Mouse (Mus musculus): Measurements from ENCODE around the gene Wdr75. TPM values are rescaled to one million over a fixed set of nuclear protein-coding genes. Genes with fewer than 3 reads are reported as not detected.

Gene Wdr75
- total and polyA plus RNA-seq, 2 experiments = 18.0 to 19.3 TPM

- 80% methylated on average over 1 of the region's 1 CpGs for WGBS
Measured at GRCm38 (mm10) chr1:45845466-45845865, 50.5 kb downstream of the Wdr75 start.

GRCm38 (mm10) chr1:45858038-45858437 is 63.1 kb downstream of the Wdr75 start:
- peak; percentile 49 for DNase-seq (ENCODE audit: extremely low read depth, low read depth, low spot score)
- Histone ChIP-seq H3K9ac (ENCODE audit: low read depth, low read length) (no peak overlapping the region), H3K79me2 (ENCODE audit: control insufficient read depth, insufficient read depth, low read length) (no peaks in the 10 kb centered on the region), H3K27ac (replicated peaks; ENCODE audit: insufficient read depth, low read depth, low read length) (no peak overlapping the region), H3K27me3 (ENCODE audit: control insufficient read depth, insufficient read depth, low read length) (no peaks in the 10 kb centered on the region), H3K4me3 (ENCODE audit: insufficient read depth, low read depth, low read length) (no peak overlapping the region), H3K36me3 (ENCODE audit: control insufficient read depth, insufficient read depth, low read length) (no peaks in the 10 kb centered on the region), H3K4me1 (ENCODE audit: control insufficient read depth, insufficient read depth, low read length) (peaks cover 14% of the 10 kb centered on the region)
- WGBS = 71% methylated on average over 1 of the region's 1 CpGs
- TF ChIP-seq CTCF (IDR thresholded peaks at IDR 0.05; ENCODE audit: low read depth, low read length) (no peak), POLR2A (IDR thresholded peaks at IDR 0.05; ENCODE audit: extremely low read depth, insufficient read depth, low read length) (no peak)

More at GRCm38 (mm10) chr1:45845466-45845865, 50.5 kb downstream of the Wdr75 start:
- H3K27ac ChIP-seq (replicated peaks; ENCODE audit: insufficient read depth, low read depth, low read length) = no peak overlapping the region
- H3K4me1 ChIP-seq (ENCODE audit: control insufficient read depth, insufficient read depth, low read length) = peaks cover 3% of the 10 kb centered on the region; the same call in 1 of the 2 replicates
- no peak for TF ChIP-seq POLR2A (IDR thresholded peaks at IDR 0.05; ENCODE audit: extremely low read depth, insufficient read depth, low read length)
- no peak for TF ChIP-seq CTCF (IDR thresholded peaks at IDR 0.05; ENCODE audit: low read depth, low read length)
- H3K4me3 ChIP-seq (ENCODE audit: insufficient read depth, low read depth, low read length) = no peak overlapping the region
- H3K79me2 ChIP-seq (ENCODE audit: control insufficient read depth, insufficient read depth, low read length) = no peaks in the 10 kb centered on the region
- H3K9ac ChIP-seq (ENCODE audit: low read depth, low read length) = no peak overlapping the region
- H3K36me3 ChIP-seq (ENCODE audit: control insufficient read depth, insufficient read depth, low read length) = no peaks in the 10 kb centered on the region
- H3K27me3 ChIP-seq (ENCODE audit: control insufficient read depth, insufficient read depth, low read length) = no peaks in the 10 kb centered on the region
- DNase-seq (ENCODE audit: extremely low read depth, low read depth, low spot score) = no peak

DNA sequence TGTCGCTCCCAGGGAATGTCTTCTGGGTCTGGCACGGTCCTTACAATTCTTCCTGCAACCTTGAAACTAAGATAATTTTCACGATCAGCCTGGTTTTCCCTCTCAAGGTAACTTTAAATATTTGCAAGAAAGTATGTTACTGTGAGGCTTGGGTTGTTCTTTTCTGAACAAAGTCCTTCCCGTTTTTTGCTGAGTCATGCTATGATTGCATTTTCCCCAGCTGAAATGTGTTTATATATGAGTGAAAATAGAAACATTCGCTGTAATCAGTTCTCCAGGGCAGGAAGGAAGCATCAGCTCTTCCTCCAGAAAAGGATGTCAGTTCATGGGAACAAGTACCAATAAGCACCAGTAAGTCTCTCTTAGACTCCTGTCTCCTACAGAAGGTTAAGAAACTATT is 65.4 kb downstream of the Wdr75 start:
- H3K9ac ChIP-seq (ENCODE audit: low read depth, low read length) = 0 out of 2 replicates have a peak overlapping the region, but pooled peaks have one; percentile 35
- H3K27ac ChIP-seq (replicated peaks; ENCODE audit: insufficient read depth, low read depth, low read length) = peak overlapping the region; percentile 62
- no peak overlapping the region for H3K4me3 ChIP-seq (ENCODE audit: insufficient read depth, low read depth, low read length)
- H3K27me3 ChIP-seq (ENCODE audit: control insufficient read depth, insufficient read depth, low read length) = no peaks in the 10 kb centered on the region
- H3K4me1 ChIP-seq (ENCODE audit: control insufficient read depth, insufficient read depth, low read length) = peaks cover 17% of the 10 kb centered on the region
- no peaks in the 10 kb centered on the region for H3K36me3 ChIP-seq (ENCODE audit: control insufficient read depth, insufficient read depth, low read length)
- TF ChIP-seq CTCF (IDR thresholded peaks at IDR 0.05; ENCODE audit: low read depth, low read length) (no peak), POLR2A (IDR thresholded peaks at IDR 0.05; ENCODE audit: extremely low read depth, insufficient read depth, low read length) (no peak)
- peak; percentile 84 for DNase-seq (ENCODE audit: extremely low read depth, low read depth, low spot score)
- H3K79me2 ChIP-seq (ENCODE audit: control insufficient read depth, insufficient read depth, low read length) = no peaks in the 10 kb centered on the region
- 8% methylated on average over 5 of the region's 5 CpGs for WGBS

GRCm38 (mm10) chr1:45861162-45861561 is 66.2 kb downstream of the Wdr75 start:
- Histone ChIP-seq H3K4me1 (ENCODE audit: control insufficient read depth, insufficient read depth, low read length) (peaks cover 18% of the 10 kb centered on the region), H3K27me3 (ENCODE audit: control insufficient read depth, insufficient read depth, low read length) (no peaks in the 10 kb centered on the region), H3K4me3 (ENCODE audit: insufficient read depth, low read depth, low read length) (no peak overlapping the region), H3K27ac (replicated peaks; ENCODE audit: insufficient read depth, low read depth, low read length) (no peak overlapping the region), H3K36me3 (ENCODE audit: control insufficient read depth, insufficient read depth, low read length) (no peaks in the 10 kb centered on the region), H3K79me2 (ENCODE audit: control insufficient read depth, insufficient read depth, low read length) (no peaks in the 10 kb centered on the region), H3K9ac (ENCODE audit: low read depth, low read length) (no peak overlapping the region)
- DNase-seq (ENCODE audit: extremely low read depth, low read depth, low spot score) = no peak
- TF ChIP-seq POLR2A (IDR thresholded peaks at IDR 0.05; ENCODE audit: extremely low read depth, insufficient read depth, low read length) (no peak), CTCF (IDR thresholded peaks at IDR 0.05; ENCODE audit: low read depth, low read length) (no peak)

DNA sequence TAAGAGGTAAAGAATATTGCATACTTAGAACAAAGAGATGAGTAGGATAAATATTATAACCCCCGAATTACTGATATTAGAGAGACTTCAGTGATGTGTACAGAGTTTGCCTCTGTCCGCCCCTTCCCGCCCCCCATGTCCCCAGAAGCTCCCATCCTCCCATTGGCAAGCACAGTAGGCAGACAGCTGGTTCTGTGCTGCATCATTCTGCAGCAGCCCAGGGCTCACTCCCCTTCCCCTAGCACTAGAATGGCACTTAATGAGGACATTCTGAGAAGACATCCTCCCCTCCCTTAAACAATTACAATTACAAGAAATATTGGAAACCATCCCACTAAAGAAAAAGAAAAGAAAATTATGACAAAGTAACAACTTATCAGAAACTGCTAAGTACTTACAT is 68.7 kb downstream of the Wdr75 start:
- H3K36me3 ChIP-seq (ENCODE audit: control insufficient read depth, insufficient read depth, low read length) = no peaks in the 10 kb centered on the region
- H3K27ac ChIP-seq (replicated peaks; ENCODE audit: insufficient read depth, low read depth, low read length) = no peak overlapping the region
- DNase-seq (ENCODE audit: extremely low read depth, low read depth, low spot score) = no peak
- H3K4me3 ChIP-seq (ENCODE audit: insufficient read depth, low read depth, low read length) = no peak overlapping the region
- H3K79me2 ChIP-seq (ENCODE audit: control insufficient read depth, insufficient read depth, low read length) = no peaks in the 10 kb centered on the region
- peaks cover 18% of the 10 kb centered on the region for H3K4me1 ChIP-seq (ENCODE audit: control insufficient read depth, insufficient read depth, low read length)
- H3K9ac ChIP-seq (ENCODE audit: low read depth, low read length) = no peak overlapping the region
- no peaks in the 10 kb centered on the region for H3K27me3 ChIP-seq (ENCODE audit: control insufficient read depth, insufficient read depth, low read length)
- 94% methylated on average over 3 of the region's 3 CpGs for WGBS
- no peak for TF ChIP-seq CTCF (IDR thresholded peaks at IDR 0.05; ENCODE audit: low read depth, low read length)
- no peak for TF ChIP-seq POLR2A (IDR thresholded peaks at IDR 0.05; ENCODE audit: extremely low read depth, insufficient read depth, low read length)

DNA sequence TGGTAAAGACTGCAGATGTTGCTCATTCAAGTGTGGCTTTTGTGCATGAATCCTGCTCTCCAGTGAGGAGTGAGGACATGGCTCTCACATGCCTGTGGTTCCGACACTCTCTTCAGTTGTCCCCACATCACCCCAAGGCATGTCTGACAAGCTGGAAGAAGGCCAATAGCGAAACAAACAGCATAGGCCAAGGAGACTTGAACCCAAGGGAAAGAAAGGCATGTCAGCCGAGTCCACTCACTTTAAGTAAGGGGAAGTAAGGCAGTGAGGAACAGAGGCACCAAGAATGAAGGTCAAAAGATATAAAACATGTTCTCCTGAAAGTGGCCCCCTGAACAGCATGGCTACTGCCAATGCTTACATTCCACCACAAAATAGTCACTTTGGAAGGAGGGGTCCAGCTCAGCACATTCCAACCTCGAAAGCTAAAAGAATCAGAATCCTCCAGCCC is 69.6 kb downstream of the Wdr75 start:
- H3K4me1 ChIP-seq (ENCODE audit: control insufficient read depth, insufficient read depth, low read length) = peaks cover 17% of the 10 kb centered on the region
- H3K79me2 ChIP-seq (ENCODE audit: control insufficient read depth, insufficient read depth, low read length) = no peaks in the 10 kb centered on the region
- H3K27ac ChIP-seq (replicated peaks; ENCODE audit: insufficient read depth, low read depth, low read length) = peak overlapping the region; percentile 38
- no peak overlapping the region for H3K9ac ChIP-seq (ENCODE audit: low read depth, low read length)
- H3K27me3 ChIP-seq (ENCODE audit: control insufficient read depth, insufficient read depth, low read length) = no peaks in the 10 kb centered on the region
- WGBS = 74% methylated on average over 4 of the region's 4 CpGs
- H3K36me3 ChIP-seq (ENCODE audit: control insufficient read depth, insufficient read depth, low read length) = no peaks in the 10 kb centered on the region
- DNase-seq (ENCODE audit: extremely low read depth, low read depth, low spot score) = peak; percentile 61
- TF ChIP-seq CTCF (IDR thresholded peaks at IDR 0.05; ENCODE audit: low read depth, low read length) (no peak), POLR2A (IDR thresholded peaks at IDR 0.05; ENCODE audit: extremely low read depth, insufficient read depth, low read length) (no peak)
- H3K4me3 ChIP-seq (ENCODE audit: insufficient read depth, low read depth, low read length) = no peak overlapping the region
